Mouse (Mus musculus) testis, adult 2 months (tissue): Measurements from ENCODE around the gene Fchsd2.

Source experiments
- CTCF ChIP-seq: fragments of 200-500 bp; IDR thresholded peaks from 2 replicates; pipeline ENCODE4 v1.5.1; 2012; ENCODE audit warnings: low read depth, mild to moderate bottlenecking, inconsistent platforms, low read length, moderate library complexity; ENCODE audit not compliant: control insufficient read depth, insufficient read depth, insufficient replicate concordance
- POLR2A ChIP-seq: fragments of 200-500 bp; IDR thresholded peaks from 2 replicates; pipeline ENCODE4 v1.6.1; 2012; ENCODE audit warnings: low read depth, mild to moderate bottlenecking, inconsistent platforms, low read length, moderate library complexity; ENCODE audit not compliant: control insufficient read depth

DNA sequence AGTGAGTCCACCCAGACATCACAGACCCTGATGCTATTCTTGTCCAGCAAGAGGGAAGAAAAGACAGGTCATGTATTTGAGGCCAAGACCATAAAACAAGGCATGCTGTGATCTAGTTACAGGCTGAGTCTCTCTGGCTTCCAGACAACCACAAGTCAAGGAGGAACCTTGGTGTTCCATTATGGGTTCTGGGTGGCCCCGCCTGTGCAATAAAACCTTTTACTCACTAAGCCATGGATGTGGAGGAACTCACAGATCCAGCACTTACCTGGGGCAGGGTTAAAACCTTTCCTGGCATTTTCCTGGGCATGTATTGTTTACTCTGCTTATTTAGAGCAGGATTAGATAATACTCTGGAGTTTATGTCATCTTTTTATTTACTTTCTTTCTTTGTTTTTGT, 191.8 kb downstream of the Fchsd2 start:
- TF ChIP-seq CTCF = no peak
- TF ChIP-seq POLR2A = no peak
